Mouse (Mus musculus): Measurements from ENCODE around the gene Mbd5.

The Mbd5 gene

DNA sequence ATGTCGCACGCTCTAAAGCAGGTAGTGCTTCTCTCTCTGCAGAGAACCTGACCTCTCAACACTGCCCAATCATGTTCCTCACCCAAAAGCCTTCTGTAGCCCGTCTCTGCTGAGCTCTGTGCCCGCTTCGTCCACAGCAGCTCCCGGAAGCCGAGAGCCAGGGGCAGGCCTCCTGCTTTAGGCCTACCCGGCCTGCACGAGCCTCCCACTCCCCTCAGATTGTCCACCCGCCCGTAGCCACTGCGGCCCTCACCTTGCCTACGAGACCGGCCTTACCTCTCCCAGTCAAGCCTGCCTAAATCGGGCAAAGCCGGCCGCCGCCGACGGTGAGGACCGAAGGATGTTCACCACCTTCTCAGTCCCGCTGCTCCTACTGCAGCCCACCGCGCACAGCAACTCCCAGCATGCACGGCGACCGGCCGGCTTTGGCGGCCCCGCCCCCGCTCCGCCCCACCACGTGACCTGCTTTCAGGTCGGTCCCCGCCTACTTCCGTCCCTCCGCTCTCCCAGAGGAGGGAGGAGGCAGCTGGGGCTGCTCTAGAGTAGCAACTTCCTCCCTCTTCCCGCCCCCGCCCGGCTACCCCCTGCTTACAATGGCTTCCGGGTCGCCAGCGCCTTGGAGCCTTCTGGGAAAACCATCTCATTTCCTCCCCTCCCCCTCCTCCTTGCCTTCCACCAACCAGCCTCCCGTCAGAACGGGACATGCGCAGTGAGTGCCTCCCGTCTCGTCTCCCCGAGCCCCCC, at the start of gene Mbd5:
Mbd5 (plus strand) TSS at position 668 of the 744 bp plus-strand sequence.
- in situ Hi-C loops (cut with MseI, MboI) = loop anchor here in 1 of 2 experiments (25.0 kb wide), 1 partner anchor 363 kb away; no protein-coding TSS in a partner anchor

DNA sequence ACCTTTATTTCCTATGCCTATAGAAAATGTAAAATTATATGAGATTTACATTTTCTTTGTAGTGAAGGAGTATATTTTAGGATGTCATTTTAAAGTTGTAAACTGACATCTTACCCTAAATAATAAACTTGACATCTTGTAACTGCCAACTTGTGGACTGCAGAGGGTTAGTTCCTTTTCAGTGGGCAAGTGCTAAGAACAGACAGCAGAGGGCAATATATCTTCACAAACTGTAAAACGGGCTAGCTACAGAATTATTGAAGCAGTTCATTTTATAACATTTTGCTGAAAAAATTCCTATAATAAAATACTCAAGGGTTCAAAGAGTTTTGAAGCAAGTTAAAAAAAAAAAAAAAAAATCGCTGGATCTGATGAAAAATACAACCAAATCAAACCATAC, 40.4 kb upstream of the Mbd5 start:
- in situ Hi-C loops (cut with MseI, MboI) = loop anchor here in 1 of 2 experiments (25.0 kb wide), 1 partner anchor 828 kb away; no protein-coding TSS in a partner anchor

DNA sequence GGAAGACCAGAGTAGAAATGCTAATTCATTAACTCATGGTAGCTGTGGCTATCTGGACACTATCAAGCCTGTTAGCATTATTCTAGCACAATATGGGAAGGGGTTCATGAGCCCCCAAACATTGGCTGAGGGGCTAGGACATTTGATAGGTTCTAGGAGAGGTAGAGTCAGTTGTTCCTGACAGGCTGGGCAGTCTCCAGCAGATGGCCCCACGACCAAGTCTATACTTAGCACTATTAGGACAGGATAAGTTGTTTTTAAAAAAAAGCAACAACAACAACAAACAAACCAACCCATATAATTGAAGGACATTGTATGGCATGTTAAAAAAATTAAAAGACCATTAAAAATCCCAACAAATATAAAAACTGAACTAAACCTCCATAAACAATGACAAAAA, 35.1 kb upstream of the Mbd5 start:
- in situ Hi-C loops (cut with MseI, MboI) = loop anchor here in 1 of 2 experiments (25.0 kb wide), 1 partner anchor 823 kb away; no protein-coding TSS in a partner anchor

DNA sequence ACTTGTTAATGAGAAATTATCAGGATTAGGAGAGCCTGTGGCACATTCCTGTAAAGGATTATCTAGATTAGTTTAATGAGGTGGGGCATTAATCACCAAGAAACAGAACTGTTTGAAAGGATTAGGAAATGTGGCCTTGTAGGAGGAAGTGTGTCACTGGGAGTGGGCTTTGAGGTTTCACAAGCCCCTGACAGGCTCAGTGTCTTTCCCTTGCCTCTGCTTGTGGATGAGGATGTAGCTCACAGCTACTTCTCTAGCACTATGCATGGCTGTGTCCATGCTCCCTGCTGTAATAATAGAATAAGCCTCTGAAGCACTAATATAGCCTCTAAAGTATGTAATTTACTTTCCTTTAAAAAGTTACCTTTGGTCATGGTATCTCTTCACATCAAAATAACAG, 33.5 kb upstream of the Mbd5 start:
- in situ Hi-C loops (cut with MseI, MboI) = loop anchor here in 1 of 2 experiments (25.0 kb wide), 1 partner anchor 821 kb away; no protein-coding TSS in a partner anchor

DNA sequence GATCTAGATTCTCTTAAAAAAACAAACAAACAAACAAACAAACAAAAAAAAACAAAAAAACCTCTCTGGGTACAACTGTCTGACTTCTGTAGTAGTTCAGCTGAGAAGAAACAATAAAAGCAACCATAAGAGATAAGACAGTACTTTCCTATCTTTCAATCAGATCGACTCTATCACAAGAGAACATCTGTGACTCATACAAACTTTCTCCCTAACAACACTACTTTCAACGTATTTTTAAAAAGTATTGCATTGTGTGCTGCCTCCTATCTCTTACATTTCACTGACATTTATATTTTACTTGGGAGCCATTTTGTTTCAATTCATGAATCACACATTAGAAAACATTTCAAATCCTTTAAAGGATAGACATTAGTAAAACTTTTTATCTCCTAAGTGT, 14.2 kb upstream of the Mbd5 start:
- in situ Hi-C loops (cut with MseI, MboI) = loop anchor here in 1 of 2 experiments (25.0 kb wide), 1 partner anchor 377 kb away; no protein-coding TSS in a partner anchor

GRCm38 (mm10) chr2:48947761-48948160, 1.5 kb upstream of the Mbd5 start:
- in situ Hi-C loops (cut with MseI, MboI) = loop anchor here in 1 of 2 experiments (25.0 kb wide), 1 partner anchor 365 kb away; no protein-coding TSS in a partner anchor

GRCm38 (mm10) chr2:48949743-48950251, 489 bp downstream of the Mbd5 start:
- in situ Hi-C loops (cut with MseI, MboI) = loop anchor here in 1 of 2 experiments (25.0 kb wide), 1 partner anchor 363 kb away; no protein-coding TSS in a partner anchor

GRCm38 (mm10) chr2:48950252-48950315, 776 bp downstream of the Mbd5 start, which contains the start of gene Orc4:
Orc4 (minus strand) TSS chr2:48950277.
- in situ Hi-C loops (cut with MseI, MboI) = no loop called here

GRCm38 (mm10) chr2:48950316-48950880, 1.1 kb downstream of the Mbd5 start:
- in situ Hi-C loops (cut with MseI, MboI) = no loop called here

DNA sequence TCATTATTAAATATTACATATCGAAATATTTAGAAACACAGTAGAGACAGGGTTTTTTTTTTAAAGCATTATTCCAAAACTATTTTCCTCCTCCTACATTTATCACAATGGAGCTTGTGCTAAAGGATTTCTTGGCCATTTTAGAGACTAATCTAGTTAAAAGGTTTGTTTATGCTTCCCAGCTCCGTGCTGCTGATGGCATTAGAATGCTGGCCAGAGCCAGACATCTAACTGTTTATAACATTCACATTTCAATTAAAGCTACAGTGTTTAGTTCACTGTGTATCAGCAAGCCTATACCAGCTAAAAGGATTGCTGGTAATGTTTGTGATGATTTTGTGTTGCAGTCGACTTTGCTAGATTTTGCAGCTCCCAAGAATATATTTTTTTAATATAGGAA, 7.3 kb downstream of the Mbd5 start:
- in situ Hi-C loops (cut with MseI, MboI) = no loop called here

- in situ Hi-C loops (cut with MseI, MboI) = no loop called here
Observed at GRCm38 (mm10) chr2:48978920-48979319, 29.6 kb downstream of the Mbd5 start.

DNA sequence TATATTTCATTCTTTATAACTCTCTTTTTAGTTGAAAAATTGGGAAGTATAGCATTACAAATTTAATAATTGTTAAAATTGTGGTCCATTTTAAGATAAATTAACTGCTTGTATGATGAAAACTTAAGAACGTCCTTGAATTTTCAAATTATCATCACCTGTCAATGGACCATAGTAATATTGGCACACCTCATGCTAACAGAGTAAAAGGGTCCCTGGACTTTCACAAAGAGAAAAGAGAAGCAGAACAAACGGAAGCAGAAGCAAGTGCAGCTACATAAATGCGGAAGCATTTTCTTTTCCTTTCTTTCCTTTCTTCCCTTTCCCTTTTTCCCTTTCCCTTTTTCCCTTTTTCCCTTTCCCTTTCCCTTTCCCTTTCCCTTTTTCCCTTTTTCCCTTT, 41.0 kb downstream of the Mbd5 start:
- in situ Hi-C loops (cut with MseI, MboI) = no loop called here

DNA sequence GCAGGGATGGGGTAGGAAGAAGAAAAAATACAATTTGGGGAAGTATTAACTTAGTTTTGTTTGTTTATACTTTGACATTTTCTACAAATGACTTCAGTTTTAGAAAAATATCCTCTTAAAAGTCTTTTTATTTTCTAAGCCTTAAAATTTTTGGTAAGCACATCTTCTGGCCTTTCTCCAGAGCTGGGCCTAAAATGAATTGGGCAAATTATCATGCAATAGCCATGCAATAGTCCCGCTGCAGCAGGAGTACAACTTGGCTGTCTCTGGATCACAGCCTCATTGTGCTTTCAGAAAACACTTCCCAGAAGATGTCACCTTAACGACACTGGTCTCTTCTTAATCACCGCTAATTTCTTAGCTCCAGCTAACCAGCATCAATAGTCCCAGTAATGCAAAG, 91.2 kb downstream of the Mbd5 start:
- in situ Hi-C loops (cut with MseI, MboI) = no loop called here

GRCm38 (mm10) chr2:49050030-49050429, 100.7 kb downstream of the Mbd5 start:
- in situ Hi-C loops (cut with MseI, MboI) = no loop called here

DNA sequence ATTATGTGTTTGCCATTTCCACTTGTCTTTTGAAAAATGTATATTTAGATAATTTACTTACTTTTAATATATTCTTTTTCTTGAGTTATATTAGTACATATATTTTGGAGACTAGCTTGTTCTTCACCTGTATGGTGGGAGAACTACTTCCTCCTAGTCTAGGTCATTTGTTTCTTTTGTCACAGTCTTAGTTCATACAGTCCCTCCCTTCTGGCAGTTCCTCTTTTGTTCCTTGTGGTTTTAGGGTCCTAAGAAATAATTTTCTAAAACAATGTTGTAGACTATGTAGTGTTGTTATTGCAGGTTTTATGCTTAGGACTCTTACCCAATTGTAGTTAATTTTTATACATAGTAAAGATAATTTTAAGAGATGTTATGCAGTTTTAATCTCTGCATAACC, 118.6 kb downstream of the Mbd5 start:
- in situ Hi-C loops (cut with MseI, MboI) = no loop called here

GRCm38 (mm10) chr2:49084966-49085365, 135.7 kb downstream of the Mbd5 start:
- in situ Hi-C loops (cut with MseI, MboI) = no loop called here

- in situ Hi-C loops (cut with MseI, MboI) = no loop called here
Observed at GRCm38 (mm10) chr2:49090771-49091170, 141.5 kb downstream of the Mbd5 start.

DNA sequence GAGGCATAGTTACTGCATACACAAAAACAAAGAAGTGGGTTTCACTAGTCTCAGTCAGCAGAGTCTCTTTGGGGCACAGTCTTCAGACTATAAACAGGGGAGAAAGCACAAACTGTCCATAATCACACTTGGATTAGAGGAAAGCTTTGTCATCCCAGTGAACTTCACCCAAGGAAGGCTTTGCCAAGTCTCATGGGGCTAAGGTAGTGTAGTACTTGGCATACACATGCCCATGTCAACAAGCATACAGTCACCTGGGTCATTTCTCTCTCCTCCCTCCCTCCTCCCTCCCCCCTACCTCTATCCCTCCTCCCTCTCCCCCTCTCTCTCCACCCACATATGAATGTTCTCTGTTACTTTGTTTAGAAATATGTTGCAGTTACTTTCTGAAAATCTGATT, 147.5 kb downstream of the Mbd5 start:
- in situ Hi-C loops (cut with MseI, MboI) = no loop called here

- in situ Hi-C loops (cut with MseI, MboI) = no loop called here
Observed at GRCm38 (mm10) chr2:49108906-49109305, 159.6 kb downstream of the Mbd5 start.

DNA sequence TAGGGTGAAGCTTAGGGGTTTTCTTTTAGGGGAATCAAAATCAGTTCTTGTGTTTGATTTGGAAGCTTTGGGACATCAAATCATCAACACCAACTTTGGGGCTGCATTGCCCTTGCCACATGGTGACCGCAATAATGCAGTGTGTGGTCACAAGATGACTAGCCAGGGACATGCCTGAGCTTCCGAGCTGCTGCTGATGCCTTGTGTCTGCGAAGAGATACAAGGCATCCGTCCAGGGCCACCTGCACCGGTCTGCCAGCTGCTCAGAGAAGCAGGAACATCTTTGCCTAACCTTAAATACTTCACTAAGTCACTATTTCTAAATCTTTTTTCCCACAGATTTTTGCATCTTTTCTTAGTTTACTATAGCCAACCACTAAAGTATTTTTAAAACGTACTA, 170.6 kb downstream of the Mbd5 start:
- in situ Hi-C loops (cut with MseI, MboI) = no loop called here

- in situ Hi-C loops (cut with MseI, MboI) = no loop called here
Observed at GRCm38 (mm10) chr2:49121603-49122002, 172.3 kb downstream of the Mbd5 start.

DNA sequence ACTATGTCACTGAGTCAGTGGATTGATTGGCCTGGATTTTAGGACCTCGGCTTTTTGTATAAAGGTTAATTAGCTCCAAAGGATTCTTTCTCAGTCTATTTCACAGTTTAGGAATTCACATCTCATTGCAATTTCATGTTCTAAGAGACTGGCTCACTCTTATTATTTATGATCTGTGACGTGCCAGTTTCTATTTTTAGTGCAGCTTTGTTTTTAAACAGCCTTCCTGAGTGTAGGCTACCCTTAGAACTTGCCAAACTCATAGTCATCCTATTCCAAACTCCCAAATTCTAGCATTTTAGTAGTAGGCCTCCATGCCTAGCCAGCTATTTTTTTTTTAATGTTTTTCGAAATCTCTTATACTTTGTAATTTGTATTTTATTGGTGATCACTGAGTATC, 192.9 kb downstream of the Mbd5 start:
- in situ Hi-C loops (cut with MseI, MboI) = no loop called here

DNA sequence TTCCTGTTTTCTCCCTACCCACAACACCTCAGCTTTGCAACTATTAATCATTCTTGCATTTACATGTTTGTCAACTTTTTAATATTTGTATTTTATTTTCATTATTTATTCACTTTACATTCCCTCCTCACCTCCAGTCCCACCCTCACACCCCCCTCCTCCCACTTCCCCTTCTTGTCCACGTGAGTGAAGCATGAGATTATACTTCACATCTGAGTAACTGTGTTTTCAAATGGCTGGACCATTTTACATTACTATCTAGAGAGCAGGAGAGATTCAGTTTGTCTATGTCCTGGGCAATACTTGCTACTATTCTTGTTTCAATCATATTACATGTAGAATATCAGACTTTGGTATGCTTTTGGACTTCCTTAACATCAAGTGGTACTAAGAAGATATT, 204.3 kb downstream of the Mbd5 start:
- in situ Hi-C loops (cut with MseI, MboI) = no loop called here
